Mouse (Mus musculus) liver, embryonic 14.5 days (tissue): ENCODE measurements at regions not wholly inside any gene's neighbourhood (a gene's known extent, or its start where the extent isn't known, plus 50 kb on each side); places are given as distances from the start of the nearest gene placed in this dataset.

Source experiments
- CTCF ChIP-seq: IDR thresholded peaks from 2 replicates; pipeline ENCODE4 v1.5.1; 2016; ENCODE audit warnings: antibody characterized with exemption, low read depth, control low read depth
- EP300 ChIP-seq: IDR thresholded peaks from 2 replicates; pipeline ENCODE4 v1.6.1; 2016; ENCODE audit warnings: antibody characterized with exemption, low read depth

DNA sequence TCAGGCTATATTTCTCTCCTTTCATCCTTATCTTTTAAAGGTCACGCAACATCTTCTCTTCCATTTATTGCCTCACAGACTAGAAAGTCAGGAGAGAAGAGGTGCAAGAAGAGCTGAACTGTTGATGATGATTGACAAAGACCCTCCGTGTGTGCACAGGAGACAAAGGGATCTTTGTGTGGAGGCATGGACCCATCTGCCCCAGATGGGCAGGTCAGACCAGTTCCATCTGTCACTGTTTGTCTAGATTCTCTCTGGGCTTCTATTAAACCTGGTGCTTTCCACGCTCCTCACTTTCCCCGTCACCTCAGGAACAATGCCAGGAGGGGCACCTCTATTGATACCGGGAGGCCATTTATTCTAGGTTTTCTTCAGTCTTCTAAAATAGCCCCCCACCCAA is 364.1 kb upstream of the Pik3r1 start:
- TF ChIP-seq CTCF = no peak
- TF ChIP-seq EP300 = no peak
